Mouse (Mus musculus) ES-Bruce4 (cell line): ENCODE results near the gene Gskip. TPM values are rescaled to one million over a fixed set of nuclear protein-coding genes. Genes with fewer than 3 reads are reported as not detected.

Source experiments
- H3K27ac ChIP-seq: 2 replicates; pipeline ENCODE4 v1.5.1; 2012; ENCODE audit warnings: low read length, inconsistent platforms; ENCODE audit not compliant: insufficient read depth
- H3K27me3 ChIP-seq: 2 replicates; pipeline ENCODE4 v1.6.1; 2012; ENCODE audit warnings: mild to moderate bottlenecking, low read length, inconsistent platforms; ENCODE audit not compliant: control insufficient read depth, poor library complexity, insufficient read depth, severe bottlenecking
- H3K36me3 ChIP-seq: 2 replicates; pipeline ENCODE4 v1.6.1; 2012; ENCODE audit warnings: inconsistent platforms, mild to moderate bottlenecking, low read length, moderate library complexity; ENCODE audit not compliant: control insufficient read depth, poor library complexity, insufficient read depth, severe bottlenecking
- H3K4me1 ChIP-seq: one replicate; pipeline ENCODE4 v1.8.1; 2011; ENCODE audit warnings: low read length; ENCODE audit not compliant: control insufficient read depth, insufficient read depth
- H3K4me3 ChIP-seq: 2 replicates; pipeline ENCODE4 v1.5.1; 2011; ENCODE audit warnings: low read depth, mild to moderate bottlenecking, low read length
- H3K9ac ChIP-seq: 2 replicates; pipeline ENCODE4 v1.6.1; 2012; ENCODE audit warnings: low read depth, mild to moderate bottlenecking, inconsistent platforms; ENCODE audit not compliant: poor library complexity, severe bottlenecking
- H3K9me3 ChIP-seq: replicated peaks from 2 replicates; pipeline ENCODE4 v1.6.1; 2012; ENCODE audit warnings: mild to moderate bottlenecking, low read length, inconsistent platforms; ENCODE audit not compliant: control insufficient read depth, poor library complexity, insufficient read depth, severe bottlenecking
- CTCF ChIP-seq: IDR thresholded peaks from one replicate; pipeline ENCODE4 v1.8.1; 2011; ENCODE audit warnings: low read depth, low read length
- EP300 ChIP-seq: IDR thresholded peaks from 2 replicates; pipeline ENCODE4 v1.6.1; 2011; ENCODE audit warnings: low read depth, low read length; ENCODE audit not compliant: insufficient read depth
- POLR2A ChIP-seq: IDR thresholded peaks from one replicate; pipeline ENCODE4 v1.8.1; 2011; ENCODE audit warnings: low read length; ENCODE audit not compliant: insufficient read depth
- polyA plus RNA-seq: library from polyadenylated mRNA; stranded (reverse); fragments of >200 nt; gene quantifications from 2 replicates; pipeline ENCODE4 v1.2.4, GENCODE M21; 2011; ENCODE audit warnings: low read depth; ENCODE audit not compliant: missing spikeins, insufficient read depth, insufficient read length

The Gskip gene
- polyA plus RNA-seq, 1 experiment, result 8.1 TPM

DNA sequence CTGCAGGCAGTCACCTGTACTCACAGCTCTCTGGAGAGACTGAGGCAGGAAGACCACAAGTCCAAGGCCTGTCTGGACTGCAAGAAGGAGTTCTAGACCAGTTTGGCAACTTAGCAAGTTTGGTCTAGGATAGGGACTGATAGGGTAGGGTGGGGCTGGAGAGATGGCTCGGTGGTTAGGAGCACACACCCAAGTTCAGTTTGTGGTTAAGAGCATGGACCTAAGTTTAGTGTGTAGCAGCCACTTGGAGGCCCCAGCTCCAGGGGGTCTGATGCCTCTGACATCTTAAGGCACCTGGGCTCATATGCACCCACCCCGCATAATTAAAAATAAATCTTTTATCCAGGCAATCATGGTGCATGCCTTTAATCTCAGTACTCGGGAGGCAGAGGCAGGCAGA is 42.6 kb downstream of the Gskip start:
- TF ChIP-seq POLR2A (no peak), CTCF (no peak), EP300 (no peak)
- Histone ChIP-seq H3K27ac (no peak overlapping the region), H3K9ac (no peak overlapping the region), H3K9me3 (no peaks in the 10 kb centered on the region), H3K4me3 (no peak overlapping the region), H3K27me3 (no peaks in the 10 kb centered on the region), H3K4me1 (peaks cover 1% of the 10 kb centered on the region), H3K36me3 (no peaks in the 10 kb centered on the region)

GRCm38 (mm10) chr12:105727964-105728363 is 43.3 kb downstream of the Gskip start:
- Histone ChIP-seq H3K4me3 (no peak overlapping the region), H3K27ac (no peak overlapping the region), H3K4me1 (peaks cover 1% of the 10 kb centered on the region), H3K27me3 (no peaks in the 10 kb centered on the region), H3K9me3 (no peaks in the 10 kb centered on the region), H3K9ac (no peak overlapping the region), H3K36me3 (no peaks in the 10 kb centered on the region)
- TF ChIP-seq CTCF (no peak), POLR2A (no peak)

- Histone ChIP-seq H3K27ac (no peak overlapping the region; the same call in 1 of the 2 replicates), H3K4me3 (peak overlapping the region; percentile 45), H3K36me3 (no peaks in the 10 kb centered on the region), H3K9ac (no peak overlapping the region), H3K4me1 (peaks cover 3% of the 10 kb centered on the region), H3K27me3 (no peaks in the 10 kb centered on the region), H3K9me3 (no peaks in the 10 kb centered on the region)
- TF ChIP-seq POLR2A, result no peak
- no peak for TF ChIP-seq CTCF
- TF ChIP-seq EP300, result no peak
Observed at GRCm38 (mm10) chr12:105730851-105731460, 46.3 kb downstream of the Gskip start.

GRCm38 (mm10) chr12:105733370-105734159 is 48.9 kb downstream of the Gskip start:
- Histone ChIP-seq H3K4me3 (no peak overlapping the region), H3K36me3 (no peaks in the 10 kb centered on the region), H3K9ac (no peak overlapping the region), H3K27ac (peak overlapping the region; percentile 22; the same call in 1 of the 2 replicates), H3K9me3 (no peaks in the 10 kb centered on the region), H3K4me1 (peaks cover 4% of the 10 kb centered on the region), H3K27me3 (no peaks in the 10 kb centered on the region)
- TF ChIP-seq CTCF, result no peak
- no peak for TF ChIP-seq POLR2A
- no peak for TF ChIP-seq EP300

GRCm38 (mm10) chr12:105735226-105735888 is 50.7 kb downstream of the Gskip start:
- Histone ChIP-seq H3K9me3 (no peaks in the 10 kb centered on the region), H3K27me3 (no peaks in the 10 kb centered on the region), H3K27ac (peak overlapping the region; percentile 22), H3K4me3 (no peak overlapping the region), H3K36me3 (no peaks in the 10 kb centered on the region), H3K9ac (no peak overlapping the region), H3K4me1 (peaks cover 7% of the 10 kb centered on the region)
- TF ChIP-seq POLR2A (no peak), EP300 (0 out of 2 replicates have a peak, but pooled peaks have one; percentile 4)

- Histone ChIP-seq H3K4me1 (peaks cover 7% of the 10 kb centered on the region), H3K27me3 (no peaks in the 10 kb centered on the region), H3K36me3 (no peaks in the 10 kb centered on the region), H3K4me3 (no peak overlapping the region), H3K9ac (no peak overlapping the region), H3K9me3 (no peaks in the 10 kb centered on the region), H3K27ac (peak overlapping the region; percentile 9)
- TF ChIP-seq POLR2A (no peak), EP300 (no peak), CTCF (no peak)
Observed at GRCm38 (mm10) chr12:105735889-105736251, 51.2 kb downstream of the Gskip start.
